Mouse (Mus musculus) gastrocnemius, adult 8-10 months (tissue): Measurements from ENCODE around the gene Gm20388. TPM values are rescaled to one million over a fixed set of nuclear protein-coding genes. Genes with fewer than 3 reads are reported as not detected.

Experiments
- DNase-seq, 2 experiments: peaks; one replicate each; pipeline ENCODE4 v3.0.0; 2022; ENCODE audit warnings: low spot score in 2 of 2
- total RNA-seq, 4 experiments: library from RNA; stranded (reverse); gene quantifications; 2 replicates each; pipeline ENCODE4 v1.2.4; 2022

Gm20388 gene
- total RNA-seq, 4 experiments from 2014 or later, result 4.4 to 20.0 (median 7.9) TPM; not detected in 1

GRCm38 (mm10) chr8:120119429-120119828 is 208.8 kb downstream of the Gm20388 start:
- DNase-seq, result no peak

GRCm38 (mm10) chr8:120119931-120120330 is 209.3 kb downstream of the Gm20388 start:
- no peak for DNase-seq

- DNase-seq, result no peak
Measured at GRCm38 (mm10) chr8:120120951-120121350, 210.3 kb downstream of the Gm20388 start.

- no peak for DNase-seq
Measured at GRCm38 (mm10) chr8:120124261-120124660, 213.6 kb downstream of the Gm20388 start.

- no peak for DNase-seq
Measured at GRCm38 (mm10) chr8:120124836-120125389, 214.3 kb downstream of the Gm20388 start.

DNA sequence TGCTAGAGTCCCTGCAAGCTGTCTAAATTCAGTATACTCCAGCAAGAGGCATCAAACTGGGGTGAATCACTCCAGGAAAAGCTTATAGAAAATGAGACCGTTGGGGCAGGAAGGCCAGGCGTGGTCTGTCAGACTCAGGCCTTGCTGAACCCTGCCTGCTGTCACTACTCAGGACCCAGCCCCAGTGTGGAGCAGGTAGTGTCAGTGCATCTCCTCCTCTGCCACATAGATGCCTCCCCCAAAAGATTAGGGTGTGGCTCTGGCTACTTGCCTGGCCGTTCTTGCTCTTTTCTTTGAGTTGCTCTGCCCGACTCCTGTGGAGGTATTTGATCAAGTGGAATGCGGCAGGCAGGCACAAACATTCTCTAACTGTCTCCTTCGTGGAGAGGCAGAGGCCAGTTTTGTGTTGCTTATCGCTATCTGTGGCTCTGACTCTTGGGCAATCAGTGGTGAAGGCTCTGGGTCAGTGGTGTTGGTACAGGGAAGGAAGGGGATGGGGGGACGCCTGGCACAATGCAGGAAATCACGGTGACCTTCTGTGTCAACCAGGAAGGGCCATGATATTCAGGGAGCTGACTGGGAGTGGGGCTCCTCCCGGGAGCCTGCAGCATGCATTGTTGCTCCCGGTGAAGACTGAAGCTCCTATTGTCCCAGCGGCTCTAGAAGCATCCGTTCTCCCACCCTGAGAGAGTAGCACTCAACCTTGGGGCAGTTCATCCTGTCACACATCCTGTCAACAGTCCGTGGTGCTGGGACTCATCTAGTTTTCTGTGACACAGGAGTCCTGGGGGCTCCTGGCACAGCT is 215.9 kb downstream of the Gm20388 start:
- no peak for DNase-seq

DNA sequence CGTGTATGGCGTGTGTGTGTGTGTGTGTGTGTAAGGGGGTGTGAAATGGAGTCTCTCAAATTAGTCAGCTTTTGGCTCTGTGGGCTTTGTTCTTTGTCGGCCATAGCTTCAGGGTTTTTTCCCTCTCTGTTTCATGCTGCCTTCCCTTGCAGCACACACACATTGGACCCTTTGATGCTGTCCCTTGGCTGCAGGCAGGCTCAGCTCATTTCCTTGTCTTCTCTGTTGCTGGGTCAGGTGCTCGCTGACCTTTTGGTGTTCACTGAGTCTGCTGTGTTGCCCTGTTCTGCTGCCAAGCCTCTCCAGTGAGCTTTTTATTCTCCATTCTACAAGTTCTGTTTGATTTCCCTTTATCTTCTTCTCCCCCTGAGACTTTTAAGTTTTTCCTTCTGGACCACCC is 218.9 kb downstream of the Gm20388 start:
- DNase-seq, result no peak

DNA sequence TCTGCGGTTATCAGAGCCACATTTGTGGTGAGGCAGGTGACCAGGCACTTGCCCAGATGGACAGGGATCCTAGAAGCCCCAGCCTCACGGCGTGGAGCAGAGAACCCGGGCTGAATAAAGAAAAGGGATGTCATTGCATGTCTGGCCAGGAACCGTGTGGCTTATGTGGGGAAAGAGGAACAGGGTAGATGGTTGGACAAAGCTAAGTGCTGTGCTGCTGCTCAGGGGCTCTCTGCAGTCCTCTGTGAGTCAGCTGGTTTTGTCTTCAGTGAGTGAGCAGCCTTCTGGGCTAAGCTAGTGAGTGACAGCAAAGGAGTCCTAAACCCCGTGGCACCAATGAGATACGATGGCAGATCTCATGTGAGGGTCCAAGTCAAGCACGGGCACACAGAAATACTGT is 220.5 kb downstream of the Gm20388 start:
- DNase-seq, result no peak

DNA sequence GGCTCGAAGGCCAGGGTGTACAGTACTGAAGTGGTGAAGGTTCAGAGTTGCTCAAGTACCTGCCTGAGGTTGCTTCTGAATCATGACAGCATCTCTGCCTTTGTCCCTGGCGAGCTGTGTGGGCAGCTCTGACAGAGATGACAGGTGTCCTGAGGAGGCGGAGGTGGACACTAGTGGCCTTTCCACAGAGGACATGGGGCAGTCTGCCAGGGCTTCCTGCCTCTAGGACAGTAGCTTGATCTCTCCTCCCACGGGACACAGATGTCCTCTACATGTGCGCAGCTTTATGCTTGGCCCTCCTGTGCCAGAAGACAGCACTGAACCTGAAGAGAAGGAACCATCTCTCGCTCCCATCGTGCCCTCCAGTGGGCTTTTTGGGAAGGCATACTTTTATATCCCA is 222.5 kb downstream of the Gm20388 start:
- no peak for DNase-seq

- DNase-seq, result no peak
Measured at GRCm38 (mm10) chr8:120135687-120136086, 225.0 kb downstream of the Gm20388 start.

DNA sequence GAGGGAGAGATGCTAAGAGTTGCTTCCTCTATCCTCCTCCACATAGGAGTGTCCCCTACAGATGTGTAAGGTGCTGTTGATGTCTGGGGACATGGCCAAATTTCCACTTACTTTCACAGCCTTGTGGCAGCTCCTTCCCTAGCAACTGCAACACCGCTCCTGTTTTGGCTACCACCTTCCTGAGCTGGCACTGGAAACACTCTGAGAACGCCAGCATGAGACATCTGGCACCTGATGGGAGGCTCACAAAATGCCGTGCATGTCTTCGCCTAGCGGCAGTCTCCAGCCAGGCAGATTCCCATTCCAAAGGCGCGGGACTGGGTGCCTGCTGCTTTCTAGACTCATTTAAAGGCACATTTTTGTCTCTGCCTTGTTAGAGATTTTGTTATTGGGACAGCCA is 226.0 kb downstream of the Gm20388 start:
- DNase-seq, result peak; percentile 38 to 63

GRCm38 (mm10) chr8:120138958-120139357 is 228.3 kb downstream of the Gm20388 start:
- no peak for DNase-seq

GRCm38 (mm10) chr8:120140769-120141168 is 230.1 kb downstream of the Gm20388 start:
- no peak for DNase-seq

DNA sequence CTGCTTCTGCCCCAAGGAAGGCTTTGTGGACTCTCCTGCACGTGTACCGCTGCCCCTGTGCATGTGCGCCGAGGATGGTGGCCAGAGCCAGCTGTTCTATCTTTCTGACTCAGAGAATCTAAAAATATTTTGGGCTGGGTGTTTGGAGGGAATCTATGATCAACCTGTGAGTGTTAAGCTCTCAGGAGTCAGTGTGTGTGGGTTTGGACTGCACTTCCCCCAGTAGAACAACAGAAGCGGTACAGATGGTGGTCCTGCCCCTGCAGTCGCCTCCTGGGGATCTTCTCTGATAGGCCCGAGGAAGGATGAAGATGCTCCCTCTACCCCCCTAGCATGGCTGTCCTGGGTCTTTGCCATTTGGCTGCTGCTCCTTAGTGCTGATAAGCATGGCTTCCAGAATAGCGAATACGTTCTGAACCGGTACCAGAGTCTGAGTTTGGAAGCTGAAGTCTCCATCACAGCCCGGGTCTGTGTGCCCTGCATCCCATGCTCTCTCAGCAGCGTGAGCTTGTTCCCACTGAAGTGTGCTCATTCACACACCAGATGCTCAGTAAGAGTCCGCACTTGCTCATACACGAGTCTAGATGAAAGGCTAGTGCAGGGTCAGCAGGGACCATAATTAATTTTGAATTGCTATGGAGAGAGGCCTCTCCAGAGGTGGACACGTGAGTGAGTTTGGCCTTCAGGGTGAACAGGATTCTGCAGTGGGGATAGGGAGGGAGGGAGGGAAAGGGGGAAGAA is 233.4 kb downstream of the Gm20388 start:
- DNase-seq, result no peak

GRCm38 (mm10) chr8:120144652-120145301 is 234.1 kb downstream of the Gm20388 start:
- DNase-seq, result no peak

GRCm38 (mm10) chr8:120146051-120146450 is 235.4 kb downstream of the Gm20388 start:
- no peak for DNase-seq

DNA sequence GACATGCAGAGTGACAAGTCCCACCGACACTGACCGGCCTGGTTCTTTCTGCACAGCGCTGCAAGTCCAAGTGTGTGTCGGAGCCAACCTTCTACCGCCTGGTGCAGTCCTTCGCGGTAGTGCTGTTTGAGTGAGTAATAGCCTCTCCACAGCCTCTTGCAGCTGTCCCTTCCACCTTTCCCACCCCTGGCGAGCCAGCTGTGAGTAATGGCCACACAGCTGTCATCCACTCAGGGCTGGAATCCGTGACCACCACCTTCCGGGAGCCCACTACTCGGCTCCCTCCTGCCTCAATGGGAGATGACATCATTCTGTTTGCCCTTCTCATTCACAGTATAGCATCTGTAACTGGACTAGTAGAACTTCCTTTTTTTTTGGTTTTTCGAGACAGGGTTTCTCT is 239.4 kb downstream of the Gm20388 start:
- DNase-seq, result no peak

GRCm38 (mm10) chr8:120151151-120151550 is 240.5 kb downstream of the Gm20388 start:
- no peak for DNase-seq

DNA sequence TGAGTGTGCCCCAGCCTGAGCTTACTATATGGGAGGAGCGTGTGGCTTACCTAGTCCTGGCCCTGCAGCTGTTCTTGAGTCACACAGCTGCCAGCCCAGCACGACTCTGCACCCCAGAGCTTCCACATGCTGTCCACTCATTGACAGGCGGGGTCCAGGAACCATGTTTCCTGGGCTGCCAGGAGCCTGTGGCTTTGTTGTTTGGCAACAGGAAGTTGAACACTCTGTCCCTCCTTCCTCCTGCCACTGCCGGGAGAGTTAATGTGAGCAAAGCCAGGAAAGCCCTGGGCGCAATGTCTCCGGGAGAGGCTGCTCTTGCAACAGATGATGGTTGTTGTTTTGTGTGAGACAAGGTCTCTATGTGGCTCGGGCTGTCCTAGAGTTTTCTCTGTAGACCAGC is 242.0 kb downstream of the Gm20388 start:
- DNase-seq, result no peak

- DNase-seq, result no peak
Measured at GRCm38 (mm10) chr8:120160366-120160765, 249.7 kb downstream of the Gm20388 start.

GRCm38 (mm10) chr8:120161658-120162403 is 251.2 kb downstream of the Gm20388 start:
- no peak for DNase-seq
